Mouse (Mus musculus) cerebellum, postnatal 4 days (tissue): ENCODE measurements around the gene Slc25a10.

Experiments
- DNase-seq, 2 experiments: peaks; one replicate each; pipeline ENCODE4 v3.0.0; 2022; ENCODE audit warnings: low spot score in 2 of 2, mixed read lengths in 1 of 2

The Slc25a10 gene

GRCm38 (mm10) chr11:120491317-120492023, at the start of gene Slc25a10:
TSS of gene Slc25a10 (plus strand) at chr11:120491840.
- DNase-seq, result peak; percentile 67 to 82

GRCm38 (mm10) chr11:120442344-120442743, 49.3 kb upstream of the Slc25a10 start, which contains the start of gene Tspan10:
TSS of gene Tspan10 (plus strand) at chr11:120442644.
- DNase-seq, result no peak

- no peak for DNase-seq
These were observed 48.8 kb upstream of the Slc25a10 start for GRCm38 (mm10) chr11:120442765-120443280.

GRCm38 (mm10) chr11:120444106-120444505, 47.5 kb upstream of the Slc25a10 start:
- no peak for DNase-seq

GRCm38 (mm10) chr11:120445475-120445874, 46.2 kb upstream of the Slc25a10 start:
- DNase-seq, result no peak

GRCm38 (mm10) chr11:120447179-120447578, 44.5 kb upstream of the Slc25a10 start:
- no peak for DNase-seq

- no peak for DNase-seq
These were observed 39.4 kb upstream of the Slc25a10 start for GRCm38 (mm10) chr11:120452246-120452645.

GRCm38 (mm10) chr11:120453306-120453705, 38.3 kb upstream of the Slc25a10 start, which contains the start of gene Pde6g:
TSS of gene Pde6g (minus strand) at chr11:120453500.
- DNase-seq, result no peak

GRCm38 (mm10) chr11:120454965-120455364, 36.7 kb upstream of the Slc25a10 start:
- DNase-seq, result no peak

- no peak for DNase-seq
These were observed 36.2 kb upstream of the Slc25a10 start for GRCm38 (mm10) chr11:120455413-120455812.

GRCm38 (mm10) chr11:120457370-120457769, 34.3 kb upstream of the Slc25a10 start:
- DNase-seq, result no peak

- DNase-seq, result peak; percentile 51 to 72
These were observed 33.6 kb upstream of the Slc25a10 start, which contains the start of the genes Oxld1 and Ccdc137 for GRCm38 (mm10) chr11:120457772-120458751. TSS of gene Oxld1 (minus strand) at chr11:120458068. TSS of gene Ccdc137 (plus strand) at chr11:120458115.

- no peak for DNase-seq
These were observed 32.6 kb upstream of the Slc25a10 start for GRCm38 (mm10) chr11:120458847-120459597.

GRCm38 (mm10) chr11:120463536-120463935, 28.1 kb upstream of the Slc25a10 start:
- no peak for DNase-seq

- no peak for DNase-seq
These were observed 27.3 kb upstream of the Slc25a10 start for GRCm38 (mm10) chr11:120464365-120464764.

- DNase-seq, result no peak
These were observed 26.1 kb upstream of the Slc25a10 start for GRCm38 (mm10) chr11:120465521-120465920.

GRCm38 (mm10) chr11:120467051-120467735, 24.4 kb upstream of the Slc25a10 start, which contains the start of gene Arl16:
TSS of gene Arl16 (minus strand) at chr11:120467607.
- peak; percentile 81 to 92 for DNase-seq

GRCm38 (mm10) chr11:120467736-120468092, 23.9 kb upstream of the Slc25a10 start:
- DNase-seq, result no peak

GRCm38 (mm10) chr11:120472052-120472451, 19.6 kb upstream of the Slc25a10 start:
- no peak for DNase-seq

GRCm38 (mm10) chr11:120483448-120483934, 8.1 kb upstream of the Slc25a10 start:
- no peak for DNase-seq
